Mouse (Mus musculus) heart, postnatal 0 days (tissue): Measurements from ENCODE around the gene St6galnac1. TPM values are rescaled to one million over a fixed set of nuclear protein-coding genes. Genes with fewer than 3 reads are reported as not detected.

ENCODE experiments used
- ATAC-seq: fragments of 200-750 bp; cut with Nextera tagmentation; 2 replicates; pipeline ENCODE4 v1.8.0; 2017; ENCODE audit warnings: low read depth, moderate number of reproducible peaks, moderate library complexity; ENCODE audit not compliant: insufficient read depth
- DNase-seq: peaks from one replicate; pipeline ENCODE4 v3.0.0-alpha.2; 2016; ENCODE audit warnings: low spot score
- H3K27ac ChIP-seq: fragments of 300-500 bp; sonication (generic); 2 replicates; pipeline ENCODE4 v1.5.1; 2014; ENCODE audit warnings: low read depth, mild to moderate bottlenecking
- H3K27me3 ChIP-seq: fragments of 300-500 bp; sonication (generic); 2 replicates; pipeline ENCODE4 v1.6.1; 2014; ENCODE audit warnings: low read length, mixed read lengths; ENCODE audit not compliant: control insufficient read depth, insufficient read depth
- H3K36me3 ChIP-seq: fragments of 300-500 bp; sonication (generic); replicated peaks from 2 replicates; pipeline ENCODE4 v1.6.1; 2014; ENCODE audit warnings: low read length, mixed read lengths; ENCODE audit not compliant: control insufficient read depth, insufficient read depth
- H3K4me1 ChIP-seq: fragments of 300-500 bp; sonication (generic); 2 replicates; pipeline ENCODE4 v1.6.1; 2014; ENCODE audit warnings: antibody characterized with exemption; ENCODE audit not compliant: control insufficient read depth, insufficient read depth
- H3K4me2 ChIP-seq: fragments of 300-500 bp; sonication (generic); 2 replicates; pipeline ENCODE4 v1.6.1; 2014; ENCODE audit warnings: low read depth, mild to moderate bottlenecking, low read length, moderate library complexity
- H3K4me3 ChIP-seq: fragments of 300-500 bp; sonication (generic); 2 replicates; pipeline ENCODE4 v1.5.1; 2014; ENCODE audit warnings: low read depth, low read length
- H3K9ac ChIP-seq: fragments of 300-500 bp; sonication (generic); replicated peaks from 2 replicates; pipeline ENCODE4 v1.6.1; 2014; ENCODE audit warnings: low read depth, low read length, mixed read lengths
- H3K9me3 ChIP-seq: fragments of 300-500 bp; sonication (generic); replicated peaks from 2 replicates; pipeline ENCODE4 v1.6.1; 2016; ENCODE audit warnings: low read length; ENCODE audit not compliant: control insufficient read depth
- CTCF ChIP-seq: IDR thresholded peaks from 2 replicates; pipeline ENCODE4 v1.5.1; 2016; ENCODE audit warnings: antibody characterized with exemption, control low read depth, low read depth
- EP300 ChIP-seq: IDR thresholded peaks from 2 replicates; pipeline ENCODE4 v1.6.1; 2016; ENCODE audit warnings: antibody characterized with exemption, low read depth
- WGBS: fragments of 180-500 bp; shearing (Covaris S2); extraction: QIAGEN DNeasy Blood & Tissue Kit; methylation state at CpG from one replicate; pipeline ENCODE4 v1.1.7; 2014; 5-methylcytosine and 5-hydroxymethylcytosine counted together
- polyA plus RNA-seq: library from polyadenylated mRNA; unstranded; fragments of >200 nt; fragmentation: Nextera tagmentation; extraction: Ambion mirVana; gene quantifications from 2 replicates; pipeline ENCODE4 v1.2.1, GENCODE M21; 2015
- total RNA-seq: library from RNA; depleted of rRNA; stranded (reverse); fragments of >200 nt; gene quantifications from 2 replicates; pipeline ENCODE4 v1.2.3, GENCODE M21; 2014; ENCODE audit warnings: low replicate concordance; rRNA removed

Gene St6galnac1
- total and polyA plus RNA-seq, 2 experiments from 2014 or later, result not detected

- Histone ChIP-seq H3K4me2 (peak overlapping the region; percentile 18; the same call in 1 of the 2 replicates), H3K27ac (no peak overlapping the region), H3K9ac (no peak overlapping the region), H3K4me3 (no peak overlapping the region), H3K4me1 (0 out of 2 replicates have a peak, but pooled peaks cover 6% of the 10 kb centered on the region), H3K27me3 (0 out of 2 replicates have a peak, but pooled peaks cover 2% of the 10 kb centered on the region), H3K36me3 (no peaks in the 10 kb centered on the region), H3K9me3 (no peaks in the 10 kb centered on the region)
- 35% methylated on average over 27 of the region's 27 CpGs for WGBS
- no peak for DNase-seq
- no peak for ATAC-seq
- TF ChIP-seq CTCF, result no peak
- no peak for TF ChIP-seq EP300
These were observed 50.0 kb downstream of the St6galnac1 start for GRCm38 (mm10) chr11:116725031-116725948.

DNA sequence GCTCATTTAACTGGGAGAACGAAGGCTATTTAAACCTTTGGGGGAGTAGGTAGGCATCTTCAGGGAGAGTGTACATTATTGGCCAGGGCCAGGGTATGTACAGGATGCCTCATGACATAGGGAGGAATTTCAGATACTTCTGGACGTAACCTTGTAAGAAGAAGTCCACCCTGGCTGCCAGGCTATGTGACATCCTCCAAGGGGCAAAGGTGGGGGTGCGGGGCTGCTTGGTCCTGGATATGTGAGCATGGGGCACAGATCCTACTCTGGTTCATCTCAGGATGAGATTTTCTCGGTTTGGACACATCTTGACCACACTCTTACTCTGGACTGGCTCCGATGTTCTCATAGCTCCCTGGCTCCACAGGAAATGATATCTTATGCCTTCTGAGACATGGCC lies 52.2 kb downstream of the St6galnac1 start:
- 0 out of 2 replicates have a peak, but pooled peaks cover 2% of the 10 kb centered on the region for H3K27me3 ChIP-seq
- DNase-seq (no peak), ATAC-seq (no peak)
- H3K4me3 ChIP-seq, result no peak overlapping the region
- TF ChIP-seq EP300 (no peak), CTCF (no peak)
- 77% methylated on average over 5 of the region's 5 CpGs for WGBS
- no peak overlapping the region for H3K9ac ChIP-seq
- H3K27ac ChIP-seq, result no peak overlapping the region
- H3K4me1 ChIP-seq, result 0 out of 2 replicates have a peak, but pooled peaks cover 6% of the 10 kb centered on the region
- no peaks in the 10 kb centered on the region for H3K36me3 ChIP-seq
- H3K9me3 ChIP-seq, result peaks cover 2% of the 10 kb centered on the region; the same call in 1 of the 2 replicates
- no peak overlapping the region for H3K4me2 ChIP-seq

DNA sequence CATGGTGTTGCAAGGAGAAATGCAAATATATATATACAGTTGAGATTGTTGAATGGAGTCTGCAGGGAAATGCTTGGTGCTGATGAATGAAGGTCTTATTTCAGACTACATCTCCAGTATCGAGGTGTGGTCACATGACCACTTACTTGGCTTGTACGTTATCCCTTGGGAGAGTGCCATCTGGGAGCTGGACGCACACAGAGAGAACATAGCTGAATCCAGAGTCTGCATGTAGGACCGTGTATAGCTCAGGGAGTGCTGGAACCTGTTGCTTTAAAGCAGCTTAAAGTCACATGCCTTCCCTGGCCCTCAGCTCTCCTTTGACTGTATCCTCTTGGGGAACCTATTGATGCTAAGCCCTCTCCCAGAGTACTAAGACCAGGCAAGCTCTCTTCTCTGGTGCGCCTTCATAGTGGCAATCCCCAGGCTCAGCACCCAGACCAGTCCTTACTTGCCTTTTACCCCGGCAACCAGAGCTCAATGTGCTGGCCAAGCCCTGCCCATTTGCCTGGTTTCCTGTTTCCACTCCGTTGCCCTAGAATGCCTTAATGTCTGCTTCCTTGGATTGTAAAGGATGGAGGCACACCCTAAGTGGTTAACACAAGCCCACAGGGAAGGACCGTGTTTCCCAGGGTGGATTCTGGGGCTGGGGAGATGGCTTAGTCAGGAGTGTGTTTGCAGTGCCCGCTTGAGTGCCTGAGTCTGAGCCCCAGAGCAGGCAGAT lies 53.6 kb downstream of the St6galnac1 start:
- H3K4me1 ChIP-seq, result 0 out of 2 replicates have a peak, but pooled peaks cover 6% of the 10 kb centered on the region
- peak; percentile 20; the same call in 1 of the 2 replicates for ATAC-seq

DNA sequence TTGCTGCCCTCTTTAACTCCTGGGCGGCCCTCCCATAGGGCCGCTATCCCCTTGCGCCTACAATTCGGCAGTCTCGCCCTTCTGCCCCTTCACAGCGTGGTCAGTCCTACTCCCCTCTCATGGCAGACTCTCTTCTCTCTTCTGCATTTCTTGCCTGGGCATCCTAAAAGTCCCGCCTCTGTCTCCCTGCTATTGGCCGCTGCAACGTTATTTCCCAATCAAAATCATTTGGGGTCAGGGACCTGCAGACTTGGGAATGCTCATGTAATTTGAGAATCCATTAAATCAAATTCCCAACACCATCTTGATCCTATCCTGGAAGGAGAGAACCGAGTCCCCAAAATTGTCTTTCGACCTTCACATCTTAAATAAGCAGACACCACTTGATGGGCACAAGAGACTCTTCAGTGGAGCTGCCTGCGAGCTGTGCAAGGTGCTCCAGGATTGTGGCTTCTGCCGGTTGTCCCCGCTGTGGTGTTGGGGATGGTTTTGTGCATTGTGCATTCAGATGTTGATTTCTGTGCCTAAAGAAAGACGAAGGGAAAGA lies 54.9 kb downstream of the St6galnac1 start:
- ATAC-seq, result no peak
- H3K4me2 ChIP-seq, result no peak overlapping the region
- 84% methylated on average over 15 of the region's 15 CpGs for WGBS

More for the DNA sequence above, 53.6 kb downstream of the St6galnac1 start:
- Histone ChIP-seq H3K36me3 (no peaks in the 10 kb centered on the region), H3K27ac (no peak overlapping the region), H3K9me3 (peaks cover 6% of the 10 kb centered on the region; the same call in 1 of the 2 replicates), H3K4me3 (no peak overlapping the region), H3K9ac (no peak overlapping the region), H3K27me3 (0 out of 2 replicates have a peak, but pooled peaks cover 2% of the 10 kb centered on the region), H3K4me2 (no peak overlapping the region)
- no peak for TF ChIP-seq EP300
- no peak for TF ChIP-seq CTCF
- DNase-seq, result no peak
- WGBS, result 58% methylated on average over 9 of the region's 9 CpGs

More for the DNA sequence above, 54.9 kb downstream of the St6galnac1 start:
- Histone ChIP-seq H3K4me3 (no peak overlapping the region), H3K4me1 (0 out of 2 replicates have a peak, but pooled peaks cover 6% of the 10 kb centered on the region), H3K27ac (no peak overlapping the region), H3K36me3 (no peaks in the 10 kb centered on the region), H3K9me3 (peaks cover 6% of the 10 kb centered on the region; the same call in 1 of the 2 replicates), H3K9ac (no peak overlapping the region), H3K27me3 (0 out of 2 replicates have a peak, but pooled peaks cover 2% of the 10 kb centered on the region)
- DNase-seq, result no peak
- TF ChIP-seq CTCF (no peak), EP300 (no peak)

Other genes with a start within 250 kb of the St6galnac1 start
- gene Sphk1, start 244.6 kb downstream of the St6galnac1 start, total RNA-seq, result 1.9 and 3.1 TPM in 2 replicates
- gene Sphk1, start 244.6 kb downstream of the St6galnac1 start, polyA plus RNA-seq, result 2.0 TPM in 2 replicates
- gene Ube2o, start 194.1 kb downstream of the St6galnac1 start, total RNA-seq, result 17.2 and 34.8 TPM in 2 replicates
- 4.1 and 5.2 TPM in 2 replicates for gene Ube2o, start 194.1 kb downstream of the St6galnac1 start, polyA plus RNA-seq
- not detected in 2 replicates for gene Aanat, start 189.1 kb downstream of the St6galnac1 start, total RNA-seq
- not detected in 2 replicates for gene Aanat, start 189.1 kb downstream of the St6galnac1 start, polyA plus RNA-seq
- 19.0 and 25.5 TPM in 2 replicates for gene Rhbdf2, start 148.5 kb downstream of the St6galnac1 start, total RNA-seq
- gene Rhbdf2, start 148.5 kb downstream of the St6galnac1 start, polyA plus RNA-seq, result 5.8 and 6.1 TPM in 2 replicates
- not detected in 2 replicates for gene Prcd, start 122.0 kb downstream of the St6galnac1 start, total RNA-seq
- gene Prcd, start 122.0 kb downstream of the St6galnac1 start, polyA plus RNA-seq, result 2.5 and 2.6 TPM in 2 replicates
- 11.4 and 38.8 TPM in 2 replicates for gene Cygb, start 121.2 kb downstream of the St6galnac1 start, total RNA-seq
- gene Cygb, start 121.2 kb downstream of the St6galnac1 start, polyA plus RNA-seq, result 21.1 and 21.6 TPM in 2 replicates
- 6.3 and 17.9 TPM in 2 replicates for gene Mxra7, start 52.5 kb upstream of the St6galnac1 start, total RNA-seq
- gene Mxra7, start 52.5 kb upstream of the St6galnac1 start, polyA plus RNA-seq, result 20.0 and 21.7 TPM in 2 replicates
- gene Mettl23, start 67.8 kb upstream of the St6galnac1 start, total RNA-seq, result 39.2 and 63.2 TPM in 2 replicates
- 77.1 and 77.6 TPM in 2 replicates for gene Mettl23, start 67.8 kb upstream of the St6galnac1 start, polyA plus RNA-seq
- gene Jmjd6, start 67.9 kb upstream of the St6galnac1 start, total RNA-seq, result 24.8 and 29.6 TPM in 2 replicates
- gene Jmjd6, start 67.9 kb upstream of the St6galnac1 start, polyA plus RNA-seq, result 35.3 and 43.1 TPM in 2 replicates
- 23.2 and 46.3 TPM in 2 replicates for gene Mfsd11, start 76.9 kb upstream of the St6galnac1 start, total RNA-seq
- gene Mfsd11, start 76.9 kb upstream of the St6galnac1 start, polyA plus RNA-seq, result 44.5 and 49.7 TPM in 2 replicates
- 157 and 211 TPM in 2 replicates for gene Srsf2, start 77.6 kb upstream of the St6galnac1 start, total RNA-seq
- gene Srsf2, start 77.6 kb upstream of the St6galnac1 start, polyA plus RNA-seq, result 349 and 359 TPM in 2 replicates
- 0.04 and 0.58 TPM in 2 replicates for gene Mgat5b, start 143.4 kb upstream of the St6galnac1 start, total RNA-seq
- 0.11 and 0.14 TPM in 2 replicates for gene Mgat5b, start 143.4 kb upstream of the St6galnac1 start, polyA plus RNA-seq